Mouse (Mus musculus) CH12.LX (cell line): ENCODE measurements around the gene Ttc6.

Experiments used
- JUND ChIP-seq: conservative IDR thresholded peaks from 2 replicates; pipeline ENCODE4 v1.6.1; 2011; ENCODE audit warnings: low read depth, low read length, improper control_type of control experiment
- KAT2A ChIP-seq: IDR thresholded peaks from 2 replicates; pipeline ENCODE4 v1.6.1; 2012; ENCODE audit warnings: low read length, improper control_type of control experiment, inconsistent platforms; ENCODE audit not compliant: insufficient replicate concordance
- MAFK ChIP-seq: IDR thresholded peaks from 2 replicates; pipeline ENCODE4 v1.6.1; 2011; ENCODE audit warnings: low read length, improper control_type of control experiment; ENCODE audit not compliant: insufficient replicate concordance
- MAX ChIP-seq: IDR thresholded peaks from 2 replicates; pipeline ENCODE4 v1.6.1; 2011; ENCODE audit warnings: low read length, improper control_type of control experiment
- MXI1 ChIP-seq: IDR thresholded peaks from 2 replicates; pipeline ENCODE4 v1.6.1; 2011; ENCODE audit warnings: mild to moderate bottlenecking, low read depth, low read length, improper control_type of control experiment
- POLR2A ChIP-seq: IDR thresholded peaks from 2 replicates; pipeline ENCODE4 v1.6.1; 2011; ENCODE audit warnings: low read depth, mild to moderate bottlenecking, improper control_type of control experiment, low read length

- no peak for TF ChIP-seq KAT2A
- no peak for TF ChIP-seq MAX
- TF ChIP-seq MAFK = no peak
- TF ChIP-seq JUND = no peak
- no peak for TF ChIP-seq POLR2A
- TF ChIP-seq MXI1 = no peak
These were observed 29.4 kb upstream of the Ttc6 start for GRCm38 (mm10) chr12:57534517-57534878.
